ENCODE assay signal across 10 mouse cellular contexts in the genomic region with DNA sequence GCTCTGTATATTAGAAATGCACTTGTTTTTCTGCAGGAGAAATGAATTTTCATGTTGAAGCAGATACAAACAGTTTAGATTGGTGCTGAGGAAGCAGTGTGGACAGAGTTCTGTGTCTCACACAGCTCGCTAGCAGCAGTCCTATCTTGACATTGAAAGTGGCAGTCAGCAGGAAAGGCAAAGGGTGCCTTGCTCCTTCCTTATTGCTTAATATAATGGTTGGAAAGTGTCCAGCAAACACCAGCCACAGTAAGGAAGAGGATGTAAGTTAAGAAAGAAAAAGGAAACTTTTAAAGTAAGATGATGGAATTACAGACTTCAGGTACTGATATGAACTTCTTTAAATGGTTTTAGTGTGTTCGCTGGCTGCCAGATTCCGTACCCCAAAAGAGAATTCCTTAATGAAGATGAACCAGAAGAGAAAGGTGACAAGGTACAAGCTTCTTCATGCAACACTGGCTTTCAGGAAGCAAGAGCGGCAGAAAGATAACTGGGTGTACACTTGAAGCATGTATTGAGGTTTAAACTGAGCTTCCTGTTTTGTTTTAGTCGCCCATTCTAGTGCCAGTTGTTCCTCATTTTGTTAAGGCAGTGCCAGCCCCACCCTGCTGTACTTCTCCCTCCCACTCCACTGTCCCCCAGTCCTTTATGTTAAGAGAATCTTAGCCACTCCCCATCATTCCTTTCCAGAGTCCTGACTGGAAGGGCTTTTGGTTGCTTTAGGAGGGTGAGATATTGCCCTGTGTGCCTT.
DNase-seq lines count a peak whose midpoint lies in the region; ATAC-seq and TF ChIP-seq lines count a peak whose summit lies in the region.
"Had no signal": no experiment of that assay in that cellular context is flagged by ENCODE, and none has a peak within 500 bp of the region (broad histone marks: within the 10 kb centered on the region; RNA-seq: fewer than 3 reads in every experiment).

No protein-coding gene starts in this region.

- no peak for TF ChIP-seq CTCF in bone marrow macrophage, adult 2 months (IDR thresholded peaks at IDR 0.05; ENCODE audit: low read depth, low read length)
- TF ChIP-seq CTCF in spleen, adult 2 months (IDR thresholded peaks at IDR 0.05; ENCODE audit: extremely low read depth, insufficient read depth, insufficient read length, insufficient replicate concordance), result no peak

- peak; percentile 45 for DNase-seq in layer of hippocampus, adult 9-11 months
- DNase-seq in layer of hippocampus, adult 11-12 months (ENCODE audit: low spot score), result no peak
- DNase-seq in spleen, adult 2 months (ENCODE audit: low read depth in 1 of 2, low spot score in 2 of 2), result peak; percentile 59 to 69
- no peak for DNase-seq in right cerebral cortex, postnatal 36 days (ENCODE audit: low spot score in 2 of 2)
- DNase-seq in yolk sac, embryonic 10.5 days (ENCODE audit: low spot score), result no peak
- no peak for DNase-seq in embryo, embryonic 9.5 days (ENCODE audit: extremely low spot score)

- H3K4me1 ChIP-seq in bone marrow macrophage, adult 2 months (ENCODE audit: control insufficient read depth, insufficient read depth, low read length), result peaks cover 46% of the 10 kb centered on the region
- no peaks in the 10 kb centered on the region; the same call in 1 of the 2 replicates for H3K4me1 ChIP-seq in liver, embryonic 16.5 days (ENCODE audit: control insufficient read depth, low read depth, low read length)
- H3K4me1 ChIP-seq in spleen, adult 2 months (ENCODE audit: control insufficient read depth, insufficient read depth, insufficient read length), result peaks cover 44% of the 10 kb centered on the region
- H3K4me1 ChIP-seq: neural tube, embryonic 13.5 days had no signal

- H3K4me2 ChIP-seq in liver, embryonic 16.5 days (ENCODE audit: low read depth, low read length), result no peak overlapping the region
- H3K4me2 ChIP-seq: neural tube, embryonic 13.5 days had no signal

- H3K27me3 ChIP-seq in liver, embryonic 16.5 days (ENCODE audit: control insufficient read depth, insufficient read depth, low read depth, low read length), result no peaks in the 10 kb centered on the region
- H3K27me3 ChIP-seq in spleen, adult 2 months (ENCODE audit: control insufficient read depth, insufficient read depth, low read length), result no peaks in the 10 kb centered on the region
- H3K27me3 ChIP-seq: neural tube, embryonic 13.5 days had no signal

- ATAC-seq in liver, embryonic 16.5 days (ENCODE audit: low read depth), result peak; percentile 45

- H3K9me3 ChIP-seq in liver, embryonic 16.5 days (replicated peaks; ENCODE audit: control insufficient read depth, low read length), result no peaks in the 10 kb centered on the region
- H3K9me3 ChIP-seq: neural tube, embryonic 13.5 days had no signal

- H3K9ac ChIP-seq in liver, embryonic 16.5 days (ENCODE audit: low read depth, low read length), result no peak overlapping the region
- H3K9ac ChIP-seq: neural tube, embryonic 13.5 days had no signal

- peak overlapping the region; percentile 38 for H3K4me3 ChIP-seq in bone marrow macrophage, adult 2 months (ENCODE audit: insufficient read depth, low read length)
- no peak overlapping the region for H3K4me3 ChIP-seq in liver, embryonic 16.5 days (ENCODE audit: low read depth, low read length)
- H3K4me3 ChIP-seq in spleen, adult 2 months (ENCODE audit: extremely low read depth, insufficient read depth, insufficient read length), result no peak overlapping the region
- H3K4me3 ChIP-seq: erythroblast, embryonic 14.5 days; neural tube, embryonic 13.5 days had no signal

- no peak for TF ChIP-seq POLR2A in bone marrow macrophage, adult 2 months (IDR thresholded peaks at IDR 0.05; ENCODE audit: borderline replicate concordance, low read depth, low read length)
- no peak for TF ChIP-seq POLR2A in spleen, adult 2 months (IDR thresholded peaks at IDR 0.05; ENCODE audit: low read depth, low read length)

- H3K27ac ChIP-seq in bone marrow macrophage, adult 2 months (ENCODE audit: insufficient read depth, low read depth, low read length), result peak overlapping the region; percentile 93
- peak overlapping the region; percentile 72 for H3K27ac ChIP-seq in liver, embryonic 16.5 days (ENCODE audit: low read length)
- H3K27ac ChIP-seq in spleen, adult 2 months (ENCODE audit: insufficient read depth, low read length), result peak overlapping the region; percentile 94
- H3K27ac ChIP-seq: neural tube, embryonic 13.5 days had no signal

- H3K36me3 ChIP-seq in liver, embryonic 16.5 days (ENCODE audit: control insufficient read depth, insufficient read depth), result no peaks in the 10 kb centered on the region
- H3K36me3 ChIP-seq in spleen, adult 2 months (ENCODE audit: control insufficient read depth, insufficient read depth, low read length), result peaks cover 3% of the 10 kb centered on the region; the same call in 1 of the 2 replicates

- 21% methylated on average over 5 of the region's 5 CpGs for WGBS in liver, embryonic 16.5 days (ENCODE audit: insufficient replicate concordance)
- WGBS in spleen, adult 2 months, result 6% methylated on average over 5 of the region's 5 CpGs

Comparison
In these comparisons a context has a peak if more than half of its experiments do, and no peak if none do; other contexts are left out.
1. DNase-seq: peak in layer of hippocampus, adult 9-11 months (single experiment) and spleen, adult 2 months (2 of 2); none in layer of hippocampus, adult 11-12 months (single experiment), right cerebral cortex, postnatal 36 days (0 of 2), yolk sac, embryonic 10.5 days (single experiment) and embryo, embryonic 9.5 days (single experiment).
2. Peak in every context shown above with its lines, with median percentiles within 50 percentile points of each other: H3K27ac ChIP-seq.